Mouse (Mus musculus) CH12.LX (cell line): ENCODE results near the gene Cer1.

Experiments used
- CHD1 ChIP-seq: IDR thresholded peaks from 2 replicates; pipeline ENCODE4 v1.6.1; 2012; ENCODE audit warnings: low read depth, low read length, improper control_type of control experiment, inconsistent platforms
- CTCF ChIP-seq, 2 experiments: IDR thresholded peaks in 1 of 2; conservative IDR thresholded peaks in 1 of 2; 2 replicates each; pipeline ENCODE4 v1.5.1; 2011 to 2012; ENCODE audit warnings: low read depth in 2 of 2, low read length in 2 of 2, improper control_type of control experiment in 1 of 2, inconsistent platforms in 1 of 2, mild to moderate bottlenecking in 1 of 2, moderate library complexity in 1 of 2
- E2F4 ChIP-seq: IDR thresholded peaks from 2 replicates; pipeline ENCODE4 v1.6.1; 2011; ENCODE audit warnings: low read depth, low read length, improper control_type of control experiment; ENCODE audit not compliant: insufficient replicate concordance
- ELF1 ChIP-seq: IDR thresholded peaks from 2 replicates; pipeline ENCODE4 v1.6.1; 2014; ENCODE audit warnings: low read depth, mild to moderate bottlenecking, inconsistent platforms, low read length, improper control_type of control experiment
- EP300 ChIP-seq: IDR thresholded peaks from 2 replicates; pipeline ENCODE4 v1.6.1; 2011; ENCODE audit warnings: low read length, improper control_type of control experiment
- IRF4 ChIP-seq: IDR thresholded peaks from 2 replicates; pipeline ENCODE4 v1.6.1; 2014; ENCODE audit warnings: low read depth, mild to moderate bottlenecking, inconsistent platforms, low read length, improper control_type of control experiment
- JUND ChIP-seq: conservative IDR thresholded peaks from 2 replicates; pipeline ENCODE4 v1.6.1; 2011; ENCODE audit warnings: low read depth, low read length, improper control_type of control experiment
- KAT2A ChIP-seq: IDR thresholded peaks from 2 replicates; pipeline ENCODE4 v1.6.1; 2012; ENCODE audit warnings: low read length, improper control_type of control experiment, inconsistent platforms; ENCODE audit not compliant: insufficient replicate concordance
- MAX ChIP-seq: IDR thresholded peaks from 2 replicates; pipeline ENCODE4 v1.6.1; 2011; ENCODE audit warnings: low read length, improper control_type of control experiment
- MYC ChIP-seq: IDR thresholded peaks from 2 replicates; pipeline ENCODE4 v1.6.1; 2011; ENCODE audit warnings: low read depth, mild to moderate bottlenecking, improper control_type of control experiment, low read length
- POLR2A ChIP-seq: IDR thresholded peaks from 2 replicates; pipeline ENCODE4 v1.6.1; 2011; ENCODE audit warnings: low read depth, mild to moderate bottlenecking, improper control_type of control experiment, low read length
- TBP ChIP-seq: conservative IDR thresholded peaks from 2 replicates; pipeline ENCODE4 v1.6.1; 2011; ENCODE audit warnings: low read depth, low read length, improper control_type of control experiment

GRCm38 (mm10) chr4:82921962-82922361, 37.0 kb upstream of the Cer1 start:
- TF ChIP-seq EP300, result no peak
- TF ChIP-seq CTCF (conservative IDR thresholded peaks at IDR 0.05 in 1 of 2, IDR thresholded peaks at IDR 0.05 in 1 of 2; ENCODE audit: low read depth in 2 of 2, low read length in 2 of 2), result no peak
- no peak for TF ChIP-seq TBP
- no peak for TF ChIP-seq MYC
- TF ChIP-seq POLR2A, result no peak
- no peak for TF ChIP-seq CHD1
- no peak for TF ChIP-seq IRF4
- TF ChIP-seq ELF1, result no peak
- no peak for TF ChIP-seq MAX
- TF ChIP-seq KAT2A, result no peak
- TF ChIP-seq JUND, result no peak
- TF ChIP-seq E2F4, result no peak
